Mouse (Mus musculus) CD4-positive, CD25-positive, alpha-beta regulatory T cell, adult 9 weeks (primary cell): ENCODE data around the gene Naa11. TPM values are rescaled to one million over a fixed set of nuclear protein-coding genes. Genes with fewer than 3 reads are reported as not detected.

Source experiments
- polyA plus RNA-seq: library from polyadenylated mRNA; unstranded; fragments of 100-300 nt; shearing (Covaris generic); gene quantifications from one replicate; pipeline ENCODE4 v1.2.1, GENCODE M21; 2017

Gene Naa11
- not detected for polyA plus RNA-seq

DNA sequence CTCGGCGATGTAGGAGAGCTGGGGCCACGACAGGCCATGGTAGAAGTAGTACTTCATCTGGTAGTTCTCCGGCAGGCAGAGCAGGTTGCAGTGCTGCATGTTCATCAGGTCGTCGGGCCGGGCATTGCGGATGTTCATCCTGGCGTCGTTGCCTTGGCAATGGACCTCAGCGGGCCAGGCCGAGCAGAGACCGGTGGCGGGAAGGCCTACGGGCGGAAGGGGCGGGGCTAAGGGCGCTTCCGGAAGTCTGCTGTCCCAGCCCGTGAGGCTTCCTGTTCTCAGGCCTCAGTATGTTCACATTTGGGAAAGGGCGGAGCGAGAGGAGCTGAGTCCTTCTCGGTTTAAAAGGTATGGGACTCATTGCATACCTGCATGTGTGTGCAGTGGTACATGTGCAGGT is at the start of gene Naa11:
Gene Naa11 (minus strand): TSS at position 220 of the 400 bp plus-strand sequence.

Other genes with a start within 250 kb of the Naa11 start
- not detected for gene Gk2, start 64.6 kb upstream of the Naa11 start, polyA plus RNA-seq